Mouse (Mus musculus): ENCODE results near the gene Noa1. TPM values are rescaled to one million over a fixed set of nuclear protein-coding genes. Genes with fewer than 3 reads are reported as not detected.

Gene Noa1
- polyA plus RNA-seq, 1 experiment from 2014 or later, result 35.0 TPM

DNA sequence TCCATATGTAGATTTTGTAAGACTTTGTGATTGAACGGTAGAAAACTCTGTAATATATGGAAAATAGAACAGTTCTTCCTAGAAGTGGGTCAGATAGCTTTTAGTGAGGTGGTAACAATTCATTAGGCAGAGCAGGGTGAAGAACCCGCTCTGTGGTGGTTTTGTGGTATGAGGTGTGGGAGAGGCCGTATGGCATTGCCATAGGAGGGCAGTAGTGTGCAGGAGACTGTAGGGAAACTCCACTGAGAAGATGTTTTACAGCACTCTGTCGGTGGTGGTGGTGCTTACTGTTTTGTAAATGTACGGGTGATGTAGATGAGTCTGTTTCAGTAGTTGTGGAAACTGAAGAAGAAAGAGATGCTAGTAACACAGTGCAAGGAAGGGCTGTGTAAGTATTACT, 20.3 kb upstream of the Noa1 start:
- H3K27ac ChIP-seq, result no peak overlapping the region
- peaks cover 88% of the 10 kb centered on the region for H3K36me3 ChIP-seq
- 81% methylated on average over 5 of the region's 5 CpGs for WGBS
- H3K9me3 ChIP-seq, result no peaks in the 10 kb centered on the region
- H3K4me2 ChIP-seq, result no peak overlapping the region
- H3K4me1 ChIP-seq (replicated peaks), result no peaks in the 10 kb centered on the region
- H3K27me3 ChIP-seq, result no peaks in the 10 kb centered on the region
- ATAC-seq (ENCODE audit: insufficient number of reproducible peaks, insufficient read depth, low FRiP score, low TSS enrichment, low read depth), result no peak
- H3K9ac ChIP-seq (replicated peaks), result no peak overlapping the region
- no peak overlapping the region for H3K4me3 ChIP-seq (replicated peaks)

DNA sequence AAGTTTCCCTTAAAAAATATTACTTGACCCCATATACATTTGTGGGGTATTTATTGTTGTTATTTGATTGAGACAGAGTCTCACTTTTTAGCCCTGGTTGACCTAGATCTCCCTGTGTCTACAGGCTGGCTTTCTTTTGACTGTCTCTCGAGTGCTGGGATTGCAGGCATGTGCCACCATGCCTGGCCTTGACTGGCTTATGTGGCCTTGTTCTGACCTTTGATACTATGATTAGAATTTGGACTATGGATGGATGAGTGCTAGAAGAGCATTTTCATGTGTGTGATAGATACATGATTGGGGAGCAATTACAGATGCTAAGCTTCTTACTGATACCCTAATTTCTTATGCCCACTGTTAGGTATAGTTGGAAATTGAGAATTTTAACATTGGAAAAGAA, 15.1 kb upstream of the Noa1 start:
- Histone ChIP-seq H3K27ac (no peak overlapping the region), H3K36me3 (peaks cover 96% of the 10 kb centered on the region), H3K4me2 (no peak overlapping the region), H3K9me3 (no peaks in the 10 kb centered on the region), H3K4me1 (replicated peaks) (no peaks in the 10 kb centered on the region), H3K9ac (replicated peaks) (no peak overlapping the region), H3K4me3 (replicated peaks) (no peak overlapping the region), H3K27me3 (no peaks in the 10 kb centered on the region)
- 88% methylated on average over 1 of the region's 1 CpGs for WGBS
- no peak for ATAC-seq (ENCODE audit: insufficient number of reproducible peaks, insufficient read depth, low FRiP score, low TSS enrichment, low read depth)

GRCm38 (mm10) chr5:77314986-77315385, 5.1 kb upstream of the Noa1 start:
- Histone ChIP-seq H3K27ac (no peak overlapping the region), H3K9ac (replicated peaks) (no peak overlapping the region), H3K9me3 (no peaks in the 10 kb centered on the region), H3K4me3 (replicated peaks) (no peak overlapping the region), H3K4me1 (replicated peaks) (peaks cover 10% of the 10 kb centered on the region), H3K4me2 (no peak overlapping the region), H3K27me3 (no peaks in the 10 kb centered on the region), H3K36me3 (peaks cover 67% of the 10 kb centered on the region)
- WGBS, result 92% methylated on average over 6 of the region's 6 CpGs
- no peak for ATAC-seq (ENCODE audit: insufficient number of reproducible peaks, insufficient read depth, low FRiP score, low TSS enrichment, low read depth)

- H3K36me3 ChIP-seq, result peaks cover 61% of the 10 kb centered on the region
- H3K4me3 ChIP-seq (replicated peaks), result no peak overlapping the region
- no peak for ATAC-seq (ENCODE audit: insufficient number of reproducible peaks, insufficient read depth, low FRiP score, low TSS enrichment, low read depth)
- H3K4me2 ChIP-seq, result no peak overlapping the region
- H3K9ac ChIP-seq (replicated peaks), result no peak overlapping the region
- no peaks in the 10 kb centered on the region for H3K9me3 ChIP-seq
- no peaks in the 10 kb centered on the region for H3K27me3 ChIP-seq
- H3K4me1 ChIP-seq (replicated peaks), result peaks cover 10% of the 10 kb centered on the region
- H3K27ac ChIP-seq, result no peak overlapping the region
- 94% methylated on average over 4 of the region's 4 CpGs for WGBS
Measured at GRCm38 (mm10) chr5:77314206-77314605, 4.3 kb upstream of the Noa1 start.

DNA sequence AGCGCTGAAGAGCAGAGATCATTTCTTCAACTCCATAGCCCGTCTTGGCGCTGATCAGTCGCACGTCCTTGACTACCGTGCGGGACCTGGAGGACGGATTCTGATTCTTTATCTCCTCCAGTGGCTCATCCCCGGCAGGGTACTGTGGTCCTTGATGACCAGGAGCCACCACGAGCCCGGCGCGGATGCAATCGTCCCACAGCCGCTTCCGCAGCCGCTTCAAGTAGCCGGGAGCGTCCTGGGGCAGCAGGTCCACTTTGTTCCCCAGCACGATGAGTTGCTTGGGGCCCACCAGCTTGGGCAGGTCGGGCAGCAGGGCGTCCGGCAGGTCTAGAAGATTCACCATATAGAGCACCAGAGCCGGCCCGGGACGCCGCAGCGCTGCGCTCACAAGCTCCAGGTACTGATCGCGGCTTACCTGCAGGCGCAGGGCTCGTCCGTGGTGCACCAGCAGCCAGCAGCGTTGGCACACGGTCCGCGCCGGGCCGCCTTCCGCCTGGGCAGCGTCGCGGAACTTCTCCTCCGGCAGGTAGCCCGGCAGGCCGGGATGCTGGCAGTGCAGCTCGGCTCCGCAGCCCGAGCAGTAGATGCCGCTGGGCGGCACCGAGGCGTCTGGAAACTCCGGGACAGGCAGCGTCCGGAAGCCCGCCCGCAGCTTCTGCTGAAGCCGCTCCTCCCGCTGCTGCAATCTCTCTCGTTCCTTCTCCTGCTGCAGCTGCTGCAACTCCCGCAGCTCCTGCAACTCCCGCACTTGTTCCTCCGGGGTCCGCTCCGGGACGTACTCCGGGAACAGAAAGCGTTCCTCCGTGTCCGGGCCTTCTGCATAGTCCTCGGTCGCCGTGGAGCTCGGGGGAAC, 605 bp downstream of the Noa1 start:
- peak overlapping the region; percentile 94 for H3K27ac ChIP-seq
- under 1% methylated on average over 74 of the region's 76 CpGs for WGBS
- peaks cover 47% of the 10 kb centered on the region for H3K36me3 ChIP-seq

GRCm38 (mm10) chr5:77307821-77308553, 1.9 kb downstream of the Noa1 start:
- no peak for ATAC-seq (ENCODE audit: insufficient number of reproducible peaks, insufficient read depth, low FRiP score, low TSS enrichment, low read depth)
- no peak overlapping the region for H3K27ac ChIP-seq
- H3K27me3 ChIP-seq, result no peaks in the 10 kb centered on the region
- no peaks in the 10 kb centered on the region for H3K9me3 ChIP-seq
- H3K4me1 ChIP-seq (replicated peaks), result peaks cover 22% of the 10 kb centered on the region
- no peak overlapping the region for H3K9ac ChIP-seq (replicated peaks)
- peak overlapping the region; percentile 91 for H3K4me3 ChIP-seq (replicated peaks)
- H3K36me3 ChIP-seq, result peaks cover 42% of the 10 kb centered on the region
- H3K4me2 ChIP-seq, result peak overlapping the region; percentile 99
- WGBS, result 79% methylated on average over 5 of the region's 5 CpGs

More for the DNA sequence above, 605 bp downstream of the Noa1 start:
- no peaks in the 10 kb centered on the region for H3K27me3 ChIP-seq
- peak overlapping the region; percentile 78 for H3K9ac ChIP-seq (replicated peaks)
- H3K9me3 ChIP-seq, result no peaks in the 10 kb centered on the region
- H3K4me2 ChIP-seq, result peak overlapping the region; percentile 99
- ATAC-seq (ENCODE audit: insufficient number of reproducible peaks, insufficient read depth, low FRiP score, low TSS enrichment, low read depth), result no peak; the same call in 1 of the 2 replicates
- peak overlapping the region; percentile 91 for H3K4me3 ChIP-seq (replicated peaks)
- peaks cover 22% of the 10 kb centered on the region for H3K4me1 ChIP-seq (replicated peaks)

DNA sequence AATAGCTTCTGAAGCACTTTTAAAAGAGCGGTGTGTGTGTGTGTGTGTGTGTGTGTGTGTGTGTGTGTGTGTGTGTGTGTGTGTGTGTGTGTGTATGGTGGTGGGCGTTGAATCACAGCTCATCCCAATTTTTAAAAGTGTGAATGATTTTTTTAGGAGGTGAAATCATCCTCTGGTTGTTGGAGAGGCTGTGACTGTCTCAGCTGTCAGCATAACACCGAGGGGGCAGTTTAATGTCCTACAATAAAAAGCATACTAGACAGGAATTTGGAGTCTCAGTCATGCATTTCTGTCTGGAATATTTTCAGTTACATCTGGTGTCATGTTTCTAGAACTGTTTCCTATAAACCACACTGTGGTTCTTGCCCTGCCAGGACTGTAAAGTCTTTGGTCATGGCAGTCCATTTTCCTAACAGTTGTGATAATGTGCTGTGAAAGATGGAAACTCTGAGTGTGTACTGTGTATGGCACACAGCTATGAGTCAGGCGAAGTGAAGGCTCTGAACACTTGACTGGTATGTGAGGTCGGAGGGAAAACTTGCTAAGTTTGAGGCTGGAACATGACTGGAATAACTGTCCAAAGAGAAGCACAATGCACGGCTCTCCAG, 8.5 kb downstream of the Noa1 start:
- Histone ChIP-seq H3K9ac (replicated peaks) (no peak overlapping the region), H3K27me3 (no peaks in the 10 kb centered on the region), H3K4me3 (replicated peaks) (no peak overlapping the region), H3K27ac (no peak overlapping the region), H3K36me3 (peaks cover 72% of the 10 kb centered on the region), H3K4me1 (replicated peaks) (no peaks in the 10 kb centered on the region), H3K4me2 (no peak overlapping the region), H3K9me3 (no peaks in the 10 kb centered on the region)
- no peak for ATAC-seq (ENCODE audit: insufficient number of reproducible peaks, insufficient read depth, low FRiP score, low TSS enrichment, low read depth)
- WGBS, result 86% methylated on average over 6 of the region's 6 CpGs

DNA sequence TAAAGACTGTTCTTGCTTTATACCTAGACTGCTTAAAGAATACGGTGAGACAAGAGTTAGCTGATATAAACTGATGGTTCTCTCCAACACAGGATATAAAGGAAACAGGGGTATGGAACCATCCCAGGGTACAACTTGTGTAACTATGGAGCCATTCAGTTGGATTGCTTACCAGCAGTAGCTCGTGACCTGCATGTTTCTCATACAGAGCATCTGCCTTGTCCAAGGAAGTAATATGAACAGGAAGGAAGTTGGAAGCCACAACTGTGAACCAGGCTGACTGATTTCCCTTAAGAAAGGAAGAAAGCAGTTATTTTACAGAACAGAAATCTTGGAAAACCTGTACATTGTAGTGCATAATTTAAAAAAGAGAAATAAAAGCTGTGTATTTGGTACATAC, 10.4 kb downstream of the Noa1 start:
- Histone ChIP-seq H3K36me3 (peaks cover 72% of the 10 kb centered on the region), H3K4me2 (no peak overlapping the region), H3K27ac (no peak overlapping the region), H3K4me1 (replicated peaks) (no peaks in the 10 kb centered on the region), H3K9ac (replicated peaks) (no peak overlapping the region), H3K9me3 (no peaks in the 10 kb centered on the region), H3K27me3 (no peaks in the 10 kb centered on the region), H3K4me3 (replicated peaks) (no peak overlapping the region)
- 95% methylated on average over 2 of the region's 2 CpGs for WGBS
- no peak for ATAC-seq (ENCODE audit: insufficient number of reproducible peaks, insufficient read depth, low FRiP score, low TSS enrichment, low read depth)

- H3K4me2 ChIP-seq, result no peak overlapping the region
- 0 out of 2 replicates have a peak, but pooled peaks cover 4% of the 10 kb centered on the region for H3K9me3 ChIP-seq
- no peak overlapping the region for H3K4me3 ChIP-seq (replicated peaks)
- ATAC-seq (ENCODE audit: insufficient number of reproducible peaks, insufficient read depth, low FRiP score, low TSS enrichment, low read depth), result no peak
- no peaks in the 10 kb centered on the region for H3K4me1 ChIP-seq (replicated peaks)
- H3K27ac ChIP-seq, result no peak overlapping the region
- no peaks in the 10 kb centered on the region for H3K27me3 ChIP-seq
- H3K9ac ChIP-seq (replicated peaks), result no peak overlapping the region
- WGBS, result 87% methylated on average over 7 of the region's 7 CpGs
- H3K36me3 ChIP-seq, result peaks cover 93% of the 10 kb centered on the region
Measured at GRCm38 (mm10) chr5:77292803-77293522, 16.9 kb downstream of the Noa1 start.

GRCm38 (mm10) chr5:77290606-77291005, 19.3 kb downstream of the Noa1 start:
- no peak overlapping the region for H3K27ac ChIP-seq
- H3K9me3 ChIP-seq, result 0 out of 2 replicates have a peak, but pooled peaks cover 4% of the 10 kb centered on the region
- H3K36me3 ChIP-seq, result peaks cover 91% of the 10 kb centered on the region
- H3K27me3 ChIP-seq, result no peaks in the 10 kb centered on the region
- ATAC-seq (ENCODE audit: insufficient number of reproducible peaks, insufficient read depth, low FRiP score, low TSS enrichment, low read depth), result no peak
- H3K9ac ChIP-seq (replicated peaks), result no peak overlapping the region
- H3K4me3 ChIP-seq (replicated peaks), result no peak overlapping the region
- H3K4me2 ChIP-seq, result no peak overlapping the region
- WGBS, result 91% methylated on average over 2 of the region's 2 CpGs
- no peaks in the 10 kb centered on the region for H3K4me1 ChIP-seq (replicated peaks)

GRCm38 (mm10) chr5:77289686-77290085, 20.2 kb downstream of the Noa1 start:
- WGBS, result 64% methylated on average over 8 of the region's 8 CpGs
- no peak overlapping the region for H3K4me3 ChIP-seq (replicated peaks)
- H3K36me3 ChIP-seq, result peaks cover 87% of the 10 kb centered on the region
- 0 out of 2 replicates have a peak, but pooled peaks cover 4% of the 10 kb centered on the region for H3K9me3 ChIP-seq
- ATAC-seq (ENCODE audit: insufficient number of reproducible peaks, insufficient read depth, low FRiP score, low TSS enrichment, low read depth), result no peak
- H3K4me2 ChIP-seq, result no peak overlapping the region
- no peak overlapping the region for H3K9ac ChIP-seq (replicated peaks)
- no peaks in the 10 kb centered on the region for H3K27me3 ChIP-seq
- no peaks in the 10 kb centered on the region for H3K4me1 ChIP-seq (replicated peaks)
- no peak overlapping the region for H3K27ac ChIP-seq

All from limb, embryonic 12.5 days (tissue).